8 mouse cellular contexts compared by ENCODE assay signal in the genomic region with DNA sequence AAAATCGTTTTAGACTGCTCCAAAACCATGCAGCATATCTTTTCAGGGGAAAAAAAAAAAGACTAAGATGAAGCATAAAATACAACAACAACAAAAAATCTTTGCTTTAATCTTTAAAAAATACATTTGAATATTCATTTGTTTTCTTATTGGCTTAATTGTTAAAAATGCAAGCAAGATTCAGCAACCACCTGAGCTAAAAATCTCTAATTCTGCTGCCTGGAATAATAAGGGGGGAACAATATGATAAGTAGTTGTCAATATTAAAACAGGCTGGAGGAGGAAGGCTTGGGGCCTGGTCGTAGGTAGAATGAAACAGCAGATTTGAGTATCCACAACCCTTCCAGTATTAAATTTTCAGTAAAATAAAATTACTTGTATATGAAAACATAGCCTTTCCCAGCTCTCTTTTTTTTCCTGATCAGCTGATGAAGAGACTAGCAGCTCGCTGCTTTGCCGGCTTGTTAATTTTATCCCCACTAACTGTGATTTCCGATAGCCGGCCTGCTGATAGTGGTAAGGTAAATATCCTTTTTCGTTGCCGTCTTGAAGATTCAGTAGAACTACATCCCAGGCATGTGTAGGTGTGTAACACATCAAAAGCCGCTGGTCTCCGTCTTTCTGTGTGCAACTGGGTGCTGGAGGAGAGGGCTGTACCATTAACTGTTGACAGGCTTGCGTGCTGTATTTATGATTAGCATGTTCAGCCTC.
DNase-seq lines count a peak whose midpoint lies in the region; ATAC-seq and TF ChIP-seq lines count a peak whose summit lies in the region.

No protein-coding gene starts in this region.

- WGBS in liver, embryonic 12.5 days (ENCODE audit: insufficient replicate concordance): 57% methylated on average over 11 of the region's 11 CpGs
- 28% methylated on average over 11 of the region's 11 CpGs for WGBS in stomach, embryonic 16.5 days

- ATAC-seq in liver, embryonic 12.5 days: no peak
- no peak for ATAC-seq in stomach, embryonic 16.5 days (ENCODE audit: insufficient read depth, low FRiP score)
- ATAC-seq in granulocyte monocyte progenitor cell, adult 5-6 weeks (replicated peaks; ENCODE audit: poor library complexity, severe bottlenecking): no peak

- H3K36me3 ChIP-seq in liver, embryonic 12.5 days: no peaks in the 10 kb centered on the region
- 0 out of 2 replicates have a peak, but pooled peaks cover 4% of the 10 kb centered on the region for H3K36me3 ChIP-seq in stomach, embryonic 16.5 days (ENCODE audit: control insufficient read depth, insufficient read depth, low read length)

- no peak for DNase-seq in left cerebral cortex, adult 2 months (ENCODE audit: extremely low spot score in 1 of 2, low spot score in 2 of 2)
- no peak for DNase-seq in left cerebral cortex, postnatal 10 days (ENCODE audit: extremely low spot score in 1 of 2, low spot score in 2 of 2)
- peak; percentile 40 to 63 for DNase-seq in cerebellum, postnatal 25 days
- DNase-seq in heart, postnatal 10 days: peak; percentile 34 to 40
- no peak for DNase-seq in spleen, adult 12 weeks (ENCODE audit: low spot score)

- no peak for TF ChIP-seq CTCF in left cerebral cortex, adult 2 months (IDR thresholded peaks at IDR 0.05)

- H3K27ac ChIP-seq in left cerebral cortex, adult 2 months: peak overlapping the region; percentile 88
- H3K27ac ChIP-seq in liver, embryonic 12.5 days: no peak overlapping the region
- H3K27ac ChIP-seq in stomach, embryonic 16.5 days (ENCODE audit: low read length): peak overlapping the region; percentile 7; the same call in 1 of the 2 replicates

- H3K9ac ChIP-seq in liver, embryonic 12.5 days: no peak overlapping the region
- peak overlapping the region; percentile 11; the same call in 1 of the 2 replicates for H3K9ac ChIP-seq in stomach, embryonic 16.5 days (ENCODE audit: low read length)

- no peaks in the 10 kb centered on the region for H3K9me3 ChIP-seq in liver, embryonic 12.5 days (replicated peaks)
- H3K9me3 ChIP-seq in stomach, embryonic 16.5 days (replicated peaks; ENCODE audit: control insufficient read depth, low read length): no peaks in the 10 kb centered on the region

- peak overlapping the region; percentile 35 for H3K4me3 ChIP-seq in left cerebral cortex, adult 2 months
- H3K4me3 ChIP-seq in liver, embryonic 12.5 days: no peak overlapping the region
- peak overlapping the region; percentile 66 for H3K4me3 ChIP-seq in stomach, embryonic 16.5 days (replicated peaks; ENCODE audit: low read length)

- H3K4me2 ChIP-seq in liver, embryonic 12.5 days: peak overlapping the region; percentile 73
- peak overlapping the region; percentile 82 for H3K4me2 ChIP-seq in stomach, embryonic 16.5 days (ENCODE audit: low read depth, low read length)

- intact Hi-C loops in left cerebral cortex, adult 2 months (cut with DNase I): loop anchor here (5.0 to 10.0 kb wide), 4 partner anchors 225 to 678 kb away; partner anchors contain the start of genes Pum3 and Vldlr
- intact Hi-C loops in left cerebral cortex, postnatal 10 days (cut with DNase I): loop anchor here (5.0 kb wide), 1 partner anchor 103 kb away; no protein-coding TSS in a partner anchor
- intact Hi-C loops in heart, postnatal 10 days (cut with DNase I): loop anchor here (5.0 kb wide), 1 partner anchor 98 kb away; no protein-coding TSS in a partner anchor

- H3K4me1 ChIP-seq in liver, embryonic 12.5 days: peaks cover 12% of the 10 kb centered on the region
- H3K4me1 ChIP-seq in stomach, embryonic 16.5 days (ENCODE audit: control insufficient read depth, insufficient read depth, low read length): peaks cover 22% of the 10 kb centered on the region; the same call in 1 of the 2 replicates

- no peaks in the 10 kb centered on the region for H3K27me3 ChIP-seq in liver, embryonic 12.5 days (replicated peaks)
- H3K27me3 ChIP-seq in stomach, embryonic 16.5 days (ENCODE audit: control insufficient read depth, insufficient read depth, low read length): no peaks in the 10 kb centered on the region

Comparison
In these comparisons a context has a peak if more than half of its experiments do, and no peak if none do; other contexts are left out.
1. DNase-seq: peak in cerebellum, postnatal 25 days (2 of 2) and heart, postnatal 10 days (2 of 2); none in left cerebral cortex, adult 2 months (0 of 2), left cerebral cortex, postnatal 10 days (0 of 2) and spleen, adult 12 weeks (single experiment).